Mouse (Mus musculus) heart, postnatal 36 days (tissue): ENCODE data around the gene Pex3. TPM values are rescaled to one million over a fixed set of nuclear protein-coding genes. Genes with fewer than 3 reads are reported as not detected.
A peak's percentile ranks its signal among the peaks of the same experiment; 100 is the strongest.

Source experiments
- DNase-seq, 2 experiments: peaks; one replicate each; pipeline ENCODE4 v3.0.0; 2021 to 2022
- intact Hi-C: fragments of 180-260 bp; cut with DNase I; formaldehyde crosslinking; loops from one replicate; pipeline ENCODE4 v1.15.1; 2025
- total RNA-seq, 2 experiments: library from RNA; stranded (reverse); gene quantifications; 2 replicates each; pipeline ENCODE4 v1.2.3; 2021

The Pex3 gene
- total RNA-seq = 10 to 100 TPM; 16.7 to 21.5 TPM

- intact Hi-C loops = no loop called here
- peak; percentile 91 to 92 for DNase-seq
These were observed at the start of gene Pex3, which contains the start of gene Adat2 for GRCm38 (mm10) chr10:13552646-13553497. Pex3 (minus strand) TSS chr10:13553142. Adat2 (plus strand) TSS chr10:13552894.

GRCm38 (mm10) chr10:13600926-13601325 is 48.0 kb upstream of the Pex3 start:
- intact Hi-C loops = no loop called here
- DNase-seq = no peak

- DNase-seq = no peak
- intact Hi-C loops = no loop called here
These were observed 44.5 kb upstream of the Pex3 start for GRCm38 (mm10) chr10:13597491-13597890.

GRCm38 (mm10) chr10:13596866-13597265 is 43.9 kb upstream of the Pex3 start:
- intact Hi-C loops = no loop called here

GRCm38 (mm10) chr10:13596073-13596472 is 43.1 kb upstream of the Pex3 start:
- DNase-seq = no peak
- intact Hi-C loops = no loop called here

More at GRCm38 (mm10) chr10:13596866-13597265, 43.9 kb upstream of the Pex3 start:
- DNase-seq = no peak

- intact Hi-C loops = no loop called here
- no peak for DNase-seq
These were observed 40.6 kb upstream of the Pex3 start for GRCm38 (mm10) chr10:13593529-13593928.

- DNase-seq = no peak
- intact Hi-C loops = no loop called here
These were observed 39.3 kb upstream of the Pex3 start for GRCm38 (mm10) chr10:13592196-13592595.

GRCm38 (mm10) chr10:13587914-13588313 is 35.0 kb upstream of the Pex3 start:
- no peak for DNase-seq
- intact Hi-C loops = no loop called here

GRCm38 (mm10) chr10:13577123-13577522 is 24.2 kb upstream of the Pex3 start:
- intact Hi-C loops = no loop called here
- no peak for DNase-seq

GRCm38 (mm10) chr10:13572410-13572809 is 19.5 kb upstream of the Pex3 start:
- intact Hi-C loops = no loop called here
- DNase-seq = no peak

GRCm38 (mm10) chr10:13572003-13572402 is 19.1 kb upstream of the Pex3 start:
- no peak for DNase-seq
- intact Hi-C loops = no loop called here

GRCm38 (mm10) chr10:13570697-13571538 is 18.0 kb upstream of the Pex3 start:
- intact Hi-C loops = no loop called here
- DNase-seq = no peak

GRCm38 (mm10) chr10:13569818-13570217 is 16.9 kb upstream of the Pex3 start:
- DNase-seq = no peak
- intact Hi-C loops = loop anchor here (5.0 kb wide), 1 partner anchor 517 kb away; no protein-coding TSS in a partner anchor

- intact Hi-C loops = loop anchor here (5.0 kb wide), 1 partner anchor 521 kb away; no protein-coding TSS in a partner anchor
- no peak for DNase-seq
These were observed 13.5 kb upstream of the Pex3 start for GRCm38 (mm10) chr10:13566393-13566792.

GRCm38 (mm10) chr10:13565080-13565448 is 12.1 kb upstream of the Pex3 start:
- intact Hi-C loops = loop anchor here (2.0 to 5.0 kb wide), 4 partner anchors 402 to 826 kb away; partner anchors contain the start of gene Hivep2
- no peak for DNase-seq

GRCm38 (mm10) chr10:13564364-13565079 is 11.6 kb upstream of the Pex3 start:
- DNase-seq = peak; percentile 69 to 78
- intact Hi-C loops = loop anchor here (1.0 to 5.0 kb wide), 6 partner anchors 303 to 826 kb away; partner anchors contain the start of genes Aig1 and Hivep2

GRCm38 (mm10) chr10:13560014-13560674 is 7.2 kb upstream of the Pex3 start:
- no peak for DNase-seq
- intact Hi-C loops = loop anchor here (5.0 kb wide), 1 partner anchor 307 kb away; the partner anchor contains the start of gene Aig1

GRCm38 (mm10) chr10:13554316-13554715 is 1.4 kb upstream of the Pex3 start:
- DNase-seq = no peak
- intact Hi-C loops = no loop called here

- intact Hi-C loops = no loop called here
- no peak for DNase-seq
These were observed 600 bp upstream of the Pex3 start for GRCm38 (mm10) chr10:13553498-13553985.

- intact Hi-C loops = no loop called here
- DNase-seq = no peak
These were observed 11.2 kb downstream of the Pex3 start for GRCm38 (mm10) chr10:13541721-13542120.
